Mouse (Mus musculus): ENCODE measurements around the gene Vwf. TPM values are rescaled to one million over a fixed set of nuclear protein-coding genes. Genes with fewer than 3 reads are reported as not detected.

Gene Vwf
- polyA plus RNA-seq, 1 experiment: 64.0 TPM

- Histone ChIP-seq H3K4me3 (ENCODE audit: low read depth, low read length) (no peak overlapping the region), H3K27ac (ENCODE audit: insufficient read depth, low read depth, low read length) (no peak overlapping the region), H3K4me1 (ENCODE audit: control insufficient read depth, insufficient read depth, insufficient read length, low read length) (no peaks in the 10 kb centered on the region), H3K36me3 (ENCODE audit: control insufficient read depth, insufficient read depth, low read length) (no peaks in the 10 kb centered on the region), H3K27me3 (ENCODE audit: control insufficient read depth, insufficient read depth, low read length) (no peaks in the 10 kb centered on the region)
- TF ChIP-seq POLR2A (IDR thresholded peaks at IDR 0.05; ENCODE audit: low read depth, low read length) (no peak), CTCF (IDR thresholded peaks at IDR 0.05; ENCODE audit: extremely low read depth, insufficient read length, insufficient replicate concordance, low read depth, low read length) (no peak)
- 91% methylated on average over 15 of the region's 15 CpGs for WGBS
Measured at GRCm38 (mm10) chr6:125584266-125584665, 37.7 kb downstream of the Vwf start.

DNA sequence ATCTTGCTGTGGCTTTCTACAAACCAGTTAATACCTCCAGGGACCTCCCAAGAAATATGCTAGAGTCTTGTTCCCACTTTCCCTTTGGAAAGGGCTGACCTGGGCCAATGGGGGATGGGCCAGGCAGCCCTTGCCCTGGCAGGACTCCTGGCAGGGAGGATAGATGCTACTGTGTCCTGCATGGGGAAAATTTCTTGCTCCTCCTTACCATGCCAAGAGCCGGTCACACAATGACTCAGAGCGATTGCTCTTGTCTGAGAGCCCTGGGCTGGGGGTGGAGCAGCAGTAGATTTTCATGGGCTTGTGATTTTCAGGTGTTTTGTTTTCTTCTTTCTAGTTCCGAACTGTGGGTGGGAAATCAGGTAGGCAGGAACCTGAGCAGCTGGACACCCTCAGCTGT is 39.0 kb downstream of the Vwf start:
- WGBS: 63% methylated on average over 3 of the region's 3 CpGs
- H3K27ac ChIP-seq (ENCODE audit: insufficient read depth, low read depth, low read length): no peak overlapping the region

GRCm38 (mm10) chr6:125586042-125586566 is 39.5 kb downstream of the Vwf start:
- no peak overlapping the region for H3K4me3 ChIP-seq (ENCODE audit: low read depth, low read length)
- no peaks in the 10 kb centered on the region for H3K36me3 ChIP-seq (ENCODE audit: control insufficient read depth, insufficient read depth, low read length)
- no peak overlapping the region for H3K27ac ChIP-seq (ENCODE audit: insufficient read depth, low read depth, low read length)
- no peaks in the 10 kb centered on the region for H3K27me3 ChIP-seq (ENCODE audit: control insufficient read depth, insufficient read depth, low read length)
- WGBS: 90% methylated on average over 4 of the region's 4 CpGs
- H3K4me1 ChIP-seq (ENCODE audit: control insufficient read depth, insufficient read depth, insufficient read length, low read length): peaks cover 2% of the 10 kb centered on the region
- TF ChIP-seq CTCF (IDR thresholded peaks at IDR 0.05; ENCODE audit: extremely low read depth, insufficient read length, insufficient replicate concordance, low read depth, low read length): no peak
- TF ChIP-seq POLR2A (IDR thresholded peaks at IDR 0.05; ENCODE audit: low read depth, low read length): no peak

More for the DNA sequence above, 39.0 kb downstream of the Vwf start:
- H3K36me3 ChIP-seq (ENCODE audit: control insufficient read depth, insufficient read depth, low read length): no peaks in the 10 kb centered on the region
- H3K4me1 ChIP-seq (ENCODE audit: control insufficient read depth, insufficient read depth, insufficient read length, low read length): no peaks in the 10 kb centered on the region
- H3K4me3 ChIP-seq (ENCODE audit: low read depth, low read length): no peak overlapping the region
- H3K27me3 ChIP-seq (ENCODE audit: control insufficient read depth, insufficient read depth, low read length): no peaks in the 10 kb centered on the region
- TF ChIP-seq CTCF (IDR thresholded peaks at IDR 0.05; ENCODE audit: extremely low read depth, insufficient read length, insufficient replicate concordance, low read depth, low read length) (no peak), POLR2A (IDR thresholded peaks at IDR 0.05; ENCODE audit: low read depth, low read length) (no peak)

- Histone ChIP-seq H3K4me3 (ENCODE audit: low read depth, low read length) (no peak overlapping the region), H3K36me3 (ENCODE audit: control insufficient read depth, insufficient read depth, low read length) (no peaks in the 10 kb centered on the region), H3K4me1 (ENCODE audit: control insufficient read depth, insufficient read depth, insufficient read length, low read length) (peaks cover 14% of the 10 kb centered on the region), H3K27me3 (ENCODE audit: control insufficient read depth, insufficient read depth, low read length) (no peaks in the 10 kb centered on the region), H3K27ac (ENCODE audit: insufficient read depth, low read depth, low read length) (no peak overlapping the region)
- 91% methylated on average over 12 of the region's 12 CpGs for WGBS
- no peak for TF ChIP-seq POLR2A (IDR thresholded peaks at IDR 0.05; ENCODE audit: low read depth, low read length)
- TF ChIP-seq CTCF (IDR thresholded peaks at IDR 0.05; ENCODE audit: extremely low read depth, insufficient read length, insufficient replicate concordance, low read depth, low read length): no peak
Measured at GRCm38 (mm10) chr6:125588241-125588640, 41.7 kb downstream of the Vwf start.

- TF ChIP-seq CTCF (IDR thresholded peaks at IDR 0.05; ENCODE audit: extremely low read depth, insufficient read length, insufficient replicate concordance, low read depth, low read length): no peak
- no peak for TF ChIP-seq POLR2A (IDR thresholded peaks at IDR 0.05; ENCODE audit: low read depth, low read length)
- no peak overlapping the region for H3K27ac ChIP-seq (ENCODE audit: insufficient read depth, low read depth, low read length)
- H3K36me3 ChIP-seq (ENCODE audit: control insufficient read depth, insufficient read depth, low read length): no peaks in the 10 kb centered on the region
- no peaks in the 10 kb centered on the region for H3K27me3 ChIP-seq (ENCODE audit: control insufficient read depth, insufficient read depth, low read length)
- H3K4me1 ChIP-seq (ENCODE audit: control insufficient read depth, insufficient read depth, insufficient read length, low read length): peaks cover 14% of the 10 kb centered on the region
- WGBS: 87% methylated on average over 8 of the region's 8 CpGs
- H3K4me3 ChIP-seq (ENCODE audit: low read depth, low read length): no peak overlapping the region
Measured at GRCm38 (mm10) chr6:125589075-125589474, 42.5 kb downstream of the Vwf start.

DNA sequence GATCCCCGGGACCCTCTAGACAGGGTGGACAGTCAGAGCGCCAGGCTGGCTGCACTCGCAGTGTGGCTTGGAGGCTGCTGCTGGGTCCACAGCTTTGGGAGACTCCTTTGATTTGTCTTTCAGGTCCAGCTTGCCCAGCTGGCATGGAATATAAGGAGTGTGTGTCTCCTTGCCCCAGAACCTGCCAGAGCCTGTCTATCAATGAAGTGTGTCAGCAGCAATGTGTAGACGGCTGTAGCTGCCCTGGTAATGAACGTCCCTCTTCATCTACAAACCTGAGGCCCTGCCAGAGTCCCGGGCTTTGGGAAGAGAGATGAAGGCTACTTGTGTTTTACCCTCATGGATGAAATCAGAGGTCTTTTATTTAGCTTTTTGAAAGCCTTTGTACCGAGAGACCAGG is 43.5 kb downstream of the Vwf start:
- 96% methylated on average over 7 of the region's 7 CpGs for WGBS

DNA sequence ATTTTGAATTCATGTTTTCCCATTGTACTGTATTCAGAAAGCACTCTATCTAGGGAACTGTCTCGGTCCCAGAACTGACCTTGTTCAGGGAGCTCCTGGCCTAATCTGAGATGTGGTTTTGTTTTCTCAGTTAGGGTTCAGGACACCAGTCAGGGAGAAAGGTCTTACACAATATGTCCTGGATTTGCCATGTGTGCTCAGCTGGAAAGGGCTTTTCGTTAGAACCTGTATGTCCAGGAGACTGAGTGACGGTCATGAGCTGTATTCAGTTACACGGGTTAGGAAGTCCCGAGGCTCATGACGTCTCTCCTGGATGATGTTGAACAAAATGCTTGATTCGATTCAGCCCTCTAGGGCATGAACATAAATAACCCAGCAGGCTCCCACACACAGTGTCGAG is 43.9 kb downstream of the Vwf start:
- TF ChIP-seq CTCF (IDR thresholded peaks at IDR 0.05; ENCODE audit: extremely low read depth, insufficient read length, insufficient replicate concordance, low read depth, low read length) (no peak), POLR2A (IDR thresholded peaks at IDR 0.05; ENCODE audit: low read depth, low read length) (no peak)

More for the DNA sequence above, 43.5 kb downstream of the Vwf start:
- H3K4me1 ChIP-seq (ENCODE audit: control insufficient read depth, insufficient read depth, insufficient read length, low read length): peaks cover 14% of the 10 kb centered on the region
- H3K27me3 ChIP-seq (ENCODE audit: control insufficient read depth, insufficient read depth, low read length): no peaks in the 10 kb centered on the region
- no peaks in the 10 kb centered on the region for H3K36me3 ChIP-seq (ENCODE audit: control insufficient read depth, insufficient read depth, low read length)
- H3K4me3 ChIP-seq (ENCODE audit: low read depth, low read length): no peak overlapping the region
- H3K27ac ChIP-seq (ENCODE audit: insufficient read depth, low read depth, low read length): no peak overlapping the region
- no peak for TF ChIP-seq POLR2A (IDR thresholded peaks at IDR 0.05; ENCODE audit: low read depth, low read length)
- TF ChIP-seq CTCF (IDR thresholded peaks at IDR 0.05; ENCODE audit: extremely low read depth, insufficient read length, insufficient replicate concordance, low read depth, low read length): no peak

More for the DNA sequence above, 43.9 kb downstream of the Vwf start:
- no peaks in the 10 kb centered on the region for H3K36me3 ChIP-seq (ENCODE audit: control insufficient read depth, insufficient read depth, low read length)
- H3K27me3 ChIP-seq (ENCODE audit: control insufficient read depth, insufficient read depth, low read length): no peaks in the 10 kb centered on the region
- H3K4me1 ChIP-seq (ENCODE audit: control insufficient read depth, insufficient read depth, insufficient read length, low read length): peaks cover 14% of the 10 kb centered on the region
- 86% methylated on average over 8 of the region's 8 CpGs for WGBS
- H3K4me3 ChIP-seq (ENCODE audit: low read depth, low read length): no peak overlapping the region
- H3K27ac ChIP-seq (ENCODE audit: insufficient read depth, low read depth, low read length): no peak overlapping the region
